Mouse (Mus musculus) mouse trophoblast stem cell (cell line): Measurements from ENCODE around the gene Gtpbp3.

Source experiments
- in situ Hi-C, 2 experiments: fragments of 300-500 bp; cut with MseI, MboI; formaldehyde crosslinking; loops; 2 replicates in 1 of 2; 3 replicates in 1 of 2; pipeline ENCODE4 v1.15.1; 2025

Gene Gtpbp3

GRCm38 (mm10) chr8:71487691-71488445, at the start of gene Gtpbp3:
Gene Gtpbp3, plus strand, starts transcription at chr8:71488103.
- in situ Hi-C loops: no loop called here

DNA sequence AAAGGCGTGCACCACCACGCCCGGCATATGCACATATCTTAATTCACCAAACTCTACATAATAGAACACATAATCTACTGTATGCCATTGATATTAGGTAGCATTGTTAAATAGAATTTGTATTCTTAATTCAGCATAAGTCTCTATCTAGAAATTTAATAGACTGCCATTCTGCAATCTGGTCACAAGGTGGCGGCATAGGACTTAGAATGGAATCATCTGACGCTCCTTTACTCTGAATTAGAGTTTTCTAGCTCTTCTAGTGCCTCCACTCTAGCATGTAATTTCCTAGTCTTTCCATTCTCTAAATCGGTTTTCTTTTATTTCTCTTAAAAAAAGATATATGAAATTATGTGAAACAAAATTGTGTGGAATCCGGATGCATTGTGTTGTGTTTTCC, 46.5 kb upstream of the Gtpbp3 start:
- in situ Hi-C loops: no loop called here

- in situ Hi-C loops: no loop called here
These were observed 42.8 kb upstream of the Gtpbp3 start for GRCm38 (mm10) chr8:71445096-71445495.

DNA sequence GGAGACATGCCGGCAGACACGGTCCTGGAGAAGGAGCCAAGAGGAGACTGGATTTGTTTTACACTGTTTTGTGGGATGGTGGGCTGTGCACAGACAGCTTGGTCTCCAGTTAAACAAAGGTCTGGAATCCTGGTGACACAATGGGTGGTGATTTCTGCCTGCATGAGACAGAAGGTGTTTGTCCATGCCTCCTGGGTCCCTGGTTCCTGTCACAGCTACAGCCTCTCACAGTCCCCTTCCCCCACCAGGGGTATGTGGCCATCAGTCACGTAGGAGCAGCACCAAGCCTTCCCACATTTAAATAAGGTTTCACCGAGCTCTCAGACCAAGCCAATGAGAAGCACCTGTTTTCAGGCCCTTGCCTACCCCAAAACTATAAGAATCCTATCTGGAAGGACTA, 36.6 kb upstream of the Gtpbp3 start:
- in situ Hi-C loops: no loop called here

DNA sequence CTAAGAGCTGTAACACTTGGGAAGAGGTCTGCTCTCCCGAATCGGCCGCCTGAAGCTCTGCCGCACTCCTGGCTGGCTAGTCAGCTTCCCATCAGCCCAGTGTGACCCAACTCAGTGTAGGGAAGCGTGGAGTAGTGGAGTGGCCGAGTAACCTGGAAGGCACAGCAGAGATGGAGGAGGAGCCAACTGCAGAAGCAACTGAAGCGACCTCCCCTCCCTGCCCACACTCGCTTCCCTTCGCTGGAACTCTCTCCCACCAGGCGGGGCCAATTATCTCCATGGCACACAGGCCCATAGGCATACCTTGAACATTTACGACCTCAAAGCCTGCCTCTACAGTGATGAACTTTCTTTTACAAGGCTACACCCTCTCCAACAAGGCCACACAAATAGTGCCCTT, 36.1 kb upstream of the Gtpbp3 start:
- in situ Hi-C loops: no loop called here

GRCm38 (mm10) chr8:71452669-71453068, 35.2 kb upstream of the Gtpbp3 start:
- in situ Hi-C loops: no loop called here

DNA sequence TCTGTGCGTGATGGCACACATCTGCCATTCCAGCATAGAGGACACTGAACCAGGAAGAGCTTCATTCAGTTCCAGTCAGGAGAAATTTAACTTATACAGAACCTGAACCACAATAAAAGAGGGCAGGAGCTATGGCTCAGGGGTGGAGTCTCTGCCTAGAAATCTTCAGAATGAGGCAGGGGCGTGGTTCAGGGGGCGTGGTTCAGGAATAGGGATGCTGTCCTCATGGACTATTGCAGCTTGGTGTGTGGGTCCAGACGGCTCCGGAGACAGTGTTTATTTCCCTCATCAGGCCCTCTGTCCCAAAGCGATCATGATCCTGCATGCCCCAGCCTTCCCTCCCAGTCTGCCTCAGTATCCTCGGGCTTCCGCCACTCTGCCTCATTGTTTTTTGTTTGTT, 33.2 kb upstream of the Gtpbp3 start:
- in situ Hi-C loops: no loop called here

DNA sequence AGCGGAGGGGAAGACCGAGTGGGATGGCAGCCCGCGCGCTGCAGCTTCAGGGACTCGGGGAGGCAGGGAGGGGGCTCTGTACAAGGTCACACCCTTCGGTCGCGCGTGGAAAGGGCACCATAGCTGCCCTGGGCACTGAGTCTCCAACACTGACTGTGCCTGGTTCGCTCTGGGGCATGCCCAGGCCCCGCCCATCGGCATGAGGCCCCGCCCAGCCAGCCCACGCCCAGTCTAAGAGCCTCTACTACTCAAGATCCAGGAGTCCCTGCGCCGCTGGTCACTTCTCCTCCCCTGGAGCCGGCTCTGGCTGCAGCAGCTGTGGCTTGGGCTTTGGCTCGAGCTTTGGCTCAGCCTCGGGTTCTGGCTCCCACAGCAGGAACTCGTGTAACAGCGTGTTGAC, 31.0 kb upstream of the Gtpbp3 start:
- in situ Hi-C loops: no loop called here

DNA sequence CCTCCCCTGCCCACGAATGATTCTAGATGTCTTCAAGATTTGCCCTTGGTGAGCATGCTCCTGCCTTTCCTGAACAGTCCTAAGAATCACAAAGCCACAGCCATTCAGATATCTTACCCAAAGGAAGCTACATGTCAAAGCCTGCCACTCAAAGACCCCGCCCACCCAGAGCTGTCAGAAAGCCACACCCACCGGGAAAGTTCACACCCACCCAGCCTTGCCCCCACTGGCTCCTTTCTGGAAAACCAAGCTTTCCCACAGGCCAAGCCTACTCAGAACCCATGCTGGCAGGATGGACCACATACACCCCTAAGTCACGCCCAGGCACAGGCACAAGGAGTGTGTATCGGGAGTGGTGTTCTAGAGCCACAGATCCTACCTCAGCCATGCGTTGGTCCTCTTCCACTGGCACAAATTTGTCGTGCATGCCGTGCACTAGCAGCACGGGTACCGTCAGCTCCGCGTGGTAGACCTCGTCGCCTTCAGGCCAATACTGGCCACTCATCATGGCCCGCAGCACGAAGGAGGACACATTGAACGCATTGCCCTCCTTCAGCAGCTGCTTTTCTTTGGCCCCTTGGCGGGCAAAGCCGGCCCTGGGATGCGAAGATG, 30.1 kb upstream of the Gtpbp3 start:
- in situ Hi-C loops: no loop called here

GRCm38 (mm10) chr8:71460716-71461115, 27.2 kb upstream of the Gtpbp3 start:
- in situ Hi-C loops: no loop called here

DNA sequence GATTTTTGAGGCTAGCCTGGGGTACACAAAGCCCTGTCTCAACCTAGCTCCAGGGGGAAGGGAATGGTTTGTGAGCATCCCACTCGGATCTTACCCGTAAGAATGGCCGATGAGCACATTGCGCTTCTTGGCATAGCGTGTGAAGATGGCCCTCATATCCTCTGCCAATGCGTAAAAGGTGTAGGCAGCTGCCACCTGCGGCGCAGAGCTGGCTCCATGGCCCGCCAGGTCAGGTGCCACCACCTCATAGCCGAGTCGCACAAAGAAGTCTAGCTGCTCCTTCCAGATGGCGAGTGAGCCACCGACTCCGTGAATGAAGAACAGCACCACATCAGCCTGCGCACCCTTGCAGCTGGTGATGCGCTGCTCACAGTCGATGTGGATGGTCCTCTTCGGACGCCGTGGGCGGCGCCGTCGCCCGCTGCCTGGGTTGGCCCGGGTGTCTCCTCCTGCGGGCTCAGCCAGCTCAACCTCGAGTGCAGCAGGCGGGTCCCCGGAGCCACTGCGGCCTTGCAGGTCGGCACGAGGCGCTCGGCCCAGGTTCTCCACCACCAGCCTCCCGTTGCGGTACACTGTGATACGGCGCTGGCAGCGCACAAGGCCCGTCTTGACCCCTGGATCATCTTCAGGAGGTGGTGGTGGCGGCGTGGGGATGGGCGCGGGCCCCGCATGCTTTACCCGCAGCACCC, 26.6 kb upstream of the Gtpbp3 start:
- in situ Hi-C loops: no loop called here

GRCm38 (mm10) chr8:71462191-71462590, 25.7 kb upstream of the Gtpbp3 start:
- in situ Hi-C loops: no loop called here

DNA sequence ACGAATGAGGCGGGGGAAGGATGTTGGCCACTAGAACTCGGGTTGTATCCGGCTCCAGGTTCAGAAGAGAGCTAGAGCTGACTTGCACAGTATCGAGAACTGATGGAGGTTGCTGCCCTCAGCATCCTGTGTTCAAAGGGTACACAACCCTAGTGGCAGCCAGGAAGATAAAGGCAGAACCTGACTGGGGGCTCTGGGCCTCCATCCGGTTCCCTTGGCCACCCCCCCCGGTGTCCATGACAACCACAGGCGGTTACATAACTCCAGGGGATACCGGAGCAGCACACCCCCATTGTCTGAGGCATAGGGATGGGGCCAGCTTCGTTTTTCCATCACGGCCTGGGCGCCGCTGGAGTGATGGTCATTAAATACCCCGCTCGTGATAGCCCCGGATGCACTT, 25.1 kb upstream of the Gtpbp3 start:
- in situ Hi-C loops: no loop called here

DNA sequence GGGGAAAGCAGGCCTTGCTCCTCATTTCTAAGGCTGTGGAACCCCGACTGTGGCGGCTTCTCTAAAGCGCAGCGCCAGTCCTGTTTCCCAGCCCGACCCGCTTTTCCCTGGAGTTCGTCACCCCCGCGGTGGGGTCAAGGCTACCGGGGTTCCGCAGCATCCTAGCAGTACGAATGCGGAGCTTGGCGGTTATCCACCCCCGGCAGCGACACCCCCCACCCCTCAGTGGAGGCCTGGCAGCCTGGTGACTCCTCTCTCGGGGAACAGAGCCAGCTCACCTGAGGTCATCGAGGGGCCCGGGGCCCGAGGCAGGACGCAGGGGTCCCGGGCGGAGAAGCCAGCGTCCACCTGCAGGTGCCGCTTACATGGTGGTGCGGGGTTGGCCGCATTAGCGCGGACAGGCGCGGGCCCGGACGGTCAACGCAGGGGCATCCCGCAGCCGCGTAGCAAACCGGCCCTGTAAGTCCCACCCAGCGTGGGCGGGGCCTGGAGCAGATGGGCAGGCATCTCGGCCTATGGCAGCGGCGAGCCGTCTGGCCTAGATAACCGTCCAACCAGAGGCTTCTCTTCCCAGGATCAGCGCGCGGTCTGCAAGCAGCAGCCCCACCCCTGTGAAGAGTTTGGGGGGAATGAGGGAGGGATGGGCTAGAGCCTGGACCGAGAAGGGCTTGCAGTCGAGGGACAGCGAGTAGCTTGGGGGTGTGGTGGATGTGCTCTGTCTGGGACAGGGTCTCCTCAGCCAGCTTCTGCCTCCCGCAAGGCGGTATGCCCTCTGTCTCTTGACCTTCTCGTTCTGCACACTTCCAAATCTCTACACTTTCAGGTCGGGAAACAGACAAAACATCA, 24.5 kb upstream of the Gtpbp3 start, which contains the start of gene Abhd8:
Gene Abhd8 (minus strand): TSS at position 468 of the 846 bp plus-strand sequence.
- in situ Hi-C loops: no loop called here

- in situ Hi-C loops: no loop called here
These were observed 23.1 kb upstream of the Gtpbp3 start, which contains the start of gene Mrpl34 for GRCm38 (mm10) chr8:71464513-71465500. Gene Mrpl34, plus strand, starts transcription at chr8:71464959.

DNA sequence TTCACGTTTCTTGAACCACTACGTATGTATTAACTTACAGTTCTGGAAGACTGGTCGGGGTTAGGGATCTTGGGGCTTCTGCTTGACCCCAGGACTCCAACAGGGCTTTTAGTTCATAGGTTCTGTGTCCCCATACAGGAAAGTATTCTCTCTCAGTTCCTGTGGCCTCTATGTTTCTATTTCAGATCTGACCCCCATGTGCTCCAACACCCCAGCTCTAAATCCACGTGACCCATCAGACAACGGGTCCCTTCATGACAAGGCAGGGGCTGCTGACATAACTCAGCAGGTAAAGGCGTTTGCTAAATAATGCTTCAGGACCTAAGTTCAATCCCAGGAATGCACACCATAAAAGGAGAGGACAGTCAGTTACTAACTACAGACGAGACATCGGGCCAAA, 22.2 kb upstream of the Gtpbp3 start:
- in situ Hi-C loops: no loop called here

DNA sequence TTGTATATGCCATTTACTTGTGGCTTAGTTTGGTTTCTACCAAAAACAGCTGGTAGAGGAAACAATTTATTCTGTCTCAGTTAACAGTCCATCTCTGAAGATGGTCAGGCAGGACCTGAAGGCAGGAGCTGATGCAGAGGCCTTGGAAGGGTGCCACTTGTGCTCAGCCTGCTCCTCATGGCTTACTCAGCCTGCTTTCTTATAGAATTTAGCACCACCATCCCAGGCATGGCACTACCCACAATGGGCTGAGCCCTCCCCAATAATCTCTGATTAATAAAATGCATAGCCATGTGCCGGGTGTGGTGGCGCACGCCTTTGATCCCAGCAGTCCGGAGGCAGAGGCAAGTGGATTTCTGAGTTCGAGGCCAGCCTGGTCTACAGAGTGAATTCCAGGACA, 21.7 kb upstream of the Gtpbp3 start:
- in situ Hi-C loops: no loop called here

GRCm38 (mm10) chr8:71467201-71467600, 20.7 kb upstream of the Gtpbp3 start:
- in situ Hi-C loops: no loop called here

GRCm38 (mm10) chr8:71468001-71468400, 19.9 kb upstream of the Gtpbp3 start:
- in situ Hi-C loops: no loop called here

- in situ Hi-C loops: no loop called here
These were observed 19.0 kb upstream of the Gtpbp3 start, which contains the start of gene Dda1 for GRCm38 (mm10) chr8:71468916-71469315. Gene Dda1, plus strand, starts transcription at chr8:71469199.

DNA sequence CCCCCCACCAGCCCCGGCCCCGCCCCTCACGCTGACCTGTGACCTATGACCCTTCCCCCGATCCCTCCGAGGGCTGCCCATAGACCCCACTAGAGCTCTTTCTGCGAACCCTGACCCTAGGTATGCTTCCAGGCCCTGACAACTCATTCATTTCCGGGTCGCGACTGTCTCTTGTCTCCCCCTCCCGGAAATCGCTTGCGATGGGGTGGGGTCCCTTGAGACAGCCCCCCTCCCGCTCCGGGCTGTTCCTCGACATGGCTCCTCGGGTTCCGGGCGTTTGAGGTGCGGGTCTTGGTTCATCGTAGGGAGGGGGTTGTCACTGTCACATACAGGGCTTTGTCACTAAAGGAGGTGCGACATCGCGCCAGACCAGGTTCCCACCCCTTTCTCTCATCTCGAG, 18.5 kb upstream of the Gtpbp3 start:
- in situ Hi-C loops: no loop called here
